Mouse (Mus musculus) gastrocnemius, postnatal 10 days (tissue): Measurements from ENCODE around the gene H6pd. TPM values are rescaled to one million over a fixed set of nuclear protein-coding genes. Genes with fewer than 3 reads are reported as not detected.
A peak's percentile ranks its signal among the peaks of the same experiment; 100 is the strongest.

Source experiments
- DNase-seq: peaks from one replicate; pipeline ENCODE4 v3.0.0; 2021; ENCODE audit warnings: mixed read lengths
- total RNA-seq, 2 experiments: library from RNA; stranded (reverse); gene quantifications; 2 replicates each; pipeline ENCODE4 v1.2.3; 2021

The H6pd gene
- total RNA-seq, 2 experiments from 2014 or later: 57.1 to 61.3 TPM

GRCm38 (mm10) chr4:150023518-150023917 is 14.7 kb upstream of the H6pd start:
- no peak for DNase-seq

GRCm38 (mm10) chr4:150019741-150020380 is 11.0 kb upstream of the H6pd start:
- no peak for DNase-seq

GRCm38 (mm10) chr4:150015436-150015835 is 6.6 kb upstream of the H6pd start:
- DNase-seq: no peak

- DNase-seq: no peak
Observed at GRCm38 (mm10) chr4:150014378-150015091, 5.7 kb upstream of the H6pd start.

- DNase-seq: no peak
Observed at GRCm38 (mm10) chr4:150013805-150014204, 5.0 kb upstream of the H6pd start.

GRCm38 (mm10) chr4:150013186-150013690 is 4.4 kb upstream of the H6pd start:
- no peak for DNase-seq

- no peak for DNase-seq
Observed at GRCm38 (mm10) chr4:150012322-150012723, 3.5 kb upstream of the H6pd start.

GRCm38 (mm10) chr4:150011564-150012321 is 2.9 kb upstream of the H6pd start:
- no peak for DNase-seq

- no peak for DNase-seq
Observed at GRCm38 (mm10) chr4:150010054-150010730, 1.4 kb upstream of the H6pd start.

GRCm38 (mm10) chr4:150009587-150009930 is 736 bp upstream of the H6pd start:
- DNase-seq: no peak

- DNase-seq: peak; percentile 84
Observed at GRCm38 (mm10) chr4:150008325-150008852, 434 bp downstream of the H6pd start.

- no peak for DNase-seq
Observed at GRCm38 (mm10) chr4:150007444-150007843, 1.4 kb downstream of the H6pd start.

- no peak for DNase-seq
Observed at GRCm38 (mm10) chr4:150006991-150007390, 1.8 kb downstream of the H6pd start.

- DNase-seq: no peak
Observed at GRCm38 (mm10) chr4:150006122-150006854, 2.5 kb downstream of the H6pd start.

- DNase-seq: no peak
Observed at GRCm38 (mm10) chr4:150005231-150005630, 3.6 kb downstream of the H6pd start.

GRCm38 (mm10) chr4:150003641-150004040 is 5.2 kb downstream of the H6pd start:
- no peak for DNase-seq

- DNase-seq: no peak
Observed at GRCm38 (mm10) chr4:150003021-150003580, 5.7 kb downstream of the H6pd start.

- DNase-seq: no peak
Observed at GRCm38 (mm10) chr4:150002021-150002528, 6.7 kb downstream of the H6pd start.

GRCm38 (mm10) chr4:150001221-150001860 is 7.5 kb downstream of the H6pd start:
- no peak for DNase-seq

- DNase-seq: no peak
Observed at GRCm38 (mm10) chr4:149999931-150000555, 8.8 kb downstream of the H6pd start.
